Mouse (Mus musculus) testis, adult 2 months (tissue): Measurements from ENCODE around the gene Fez1.

Experiments used
- CTCF ChIP-seq: fragments of 200-500 bp; IDR thresholded peaks from 2 replicates; pipeline ENCODE4 v1.5.1; 2012; ENCODE audit warnings: low read depth, mild to moderate bottlenecking, inconsistent platforms, low read length, moderate library complexity; ENCODE audit not compliant: control insufficient read depth, insufficient read depth, insufficient replicate concordance
- POLR2A ChIP-seq: fragments of 200-500 bp; IDR thresholded peaks from 2 replicates; pipeline ENCODE4 v1.6.1; 2012; ENCODE audit warnings: low read depth, mild to moderate bottlenecking, inconsistent platforms, low read length, moderate library complexity; ENCODE audit not compliant: control insufficient read depth

GRCm38 (mm10) chr9:36876313-36876712 is 54.6 kb downstream of the Fez1 start:
- TF ChIP-seq CTCF (no peak), POLR2A (no peak)
